Mouse (Mus musculus) monocyte, adult 59 days (primary cell): ENCODE measurements around the gene Cfap69. TPM values are rescaled to one million over a fixed set of nuclear protein-coding genes. Genes with fewer than 3 reads are reported as not detected.

Experiments
- total RNA-seq, 2 experiments: library from RNA; stranded (reverse); gene quantifications; one replicate each; pipeline ENCODE4 v1.2.4; 2023

Gene Cfap69
- not detected for total RNA-seq

DNA sequence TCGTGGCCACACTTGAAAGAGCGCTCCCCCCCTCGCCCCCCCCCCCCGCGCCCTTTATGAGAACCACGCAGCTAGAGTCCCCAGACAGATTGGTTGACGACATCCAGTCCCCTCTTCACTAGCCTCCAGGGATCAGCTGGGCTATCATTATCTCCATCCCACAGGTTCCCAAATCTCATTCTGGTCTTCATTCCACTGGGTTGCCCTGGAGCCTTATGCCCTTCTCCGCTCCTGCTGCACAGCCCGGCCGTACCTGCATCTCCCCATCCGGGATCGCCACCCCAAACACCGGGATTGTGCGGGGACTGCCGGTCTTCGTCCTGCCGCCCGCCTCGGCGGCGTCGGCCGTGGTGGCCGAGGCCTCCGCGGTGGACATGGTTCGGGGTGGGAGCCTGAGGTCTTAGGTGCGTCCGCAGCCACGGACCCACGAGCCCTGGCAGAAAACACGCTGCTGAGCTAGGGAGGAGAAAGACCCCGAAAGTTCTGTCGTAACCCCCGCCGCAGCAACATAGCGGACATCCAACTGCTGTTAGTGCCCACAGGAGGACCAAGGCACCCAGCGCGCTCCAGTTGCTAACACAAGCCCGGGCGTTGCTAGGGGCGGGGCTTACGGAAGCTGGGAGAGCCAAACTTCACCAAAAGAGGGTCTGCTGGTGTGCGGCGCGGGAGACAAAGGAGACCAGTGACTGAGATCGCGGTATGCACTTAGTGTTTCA, at the start of gene Cfap69:
Cfap69 (minus strand) TSS at position 585 of the 716 bp plus-strand sequence.

DNA sequence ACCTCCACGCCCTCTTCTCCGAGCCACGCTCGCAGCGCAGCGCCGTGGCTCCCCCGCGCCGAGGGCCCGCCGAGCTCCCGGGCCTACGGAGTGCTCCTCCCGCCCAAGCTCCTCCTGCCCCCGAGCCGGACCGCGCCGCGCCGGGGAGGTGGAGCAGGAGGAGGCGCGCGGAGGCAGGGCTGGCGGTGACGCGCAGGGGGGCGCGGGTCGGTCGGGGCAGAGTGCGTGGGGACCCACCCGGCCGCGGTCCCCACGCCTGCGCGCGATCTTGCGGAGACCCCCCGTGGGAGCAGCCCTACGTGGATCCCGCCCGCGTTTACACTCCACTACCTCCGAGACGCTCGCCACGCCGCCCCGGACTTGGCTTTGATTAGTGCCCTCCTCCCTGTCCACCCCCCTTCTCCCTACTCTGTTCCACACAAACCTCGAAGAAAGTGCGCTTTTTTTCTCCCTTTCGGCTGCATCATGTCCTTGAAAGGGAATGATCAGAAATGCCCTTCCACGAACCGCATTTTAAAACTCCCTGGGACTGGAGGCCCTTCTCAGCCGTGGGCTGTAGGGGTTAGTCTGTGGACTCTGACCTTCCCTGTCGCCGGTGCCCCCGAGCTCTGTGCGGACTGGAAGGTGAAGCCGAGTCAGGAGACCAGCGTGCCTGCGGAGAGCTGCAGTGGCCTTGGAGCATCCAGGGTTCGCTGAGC, 30.1 kb upstream of the Cfap69 start, which contains the start of gene Steap2:
Steap2 (minus strand) TSS at position 623 of the 698 bp plus-strand sequence.

DNA sequence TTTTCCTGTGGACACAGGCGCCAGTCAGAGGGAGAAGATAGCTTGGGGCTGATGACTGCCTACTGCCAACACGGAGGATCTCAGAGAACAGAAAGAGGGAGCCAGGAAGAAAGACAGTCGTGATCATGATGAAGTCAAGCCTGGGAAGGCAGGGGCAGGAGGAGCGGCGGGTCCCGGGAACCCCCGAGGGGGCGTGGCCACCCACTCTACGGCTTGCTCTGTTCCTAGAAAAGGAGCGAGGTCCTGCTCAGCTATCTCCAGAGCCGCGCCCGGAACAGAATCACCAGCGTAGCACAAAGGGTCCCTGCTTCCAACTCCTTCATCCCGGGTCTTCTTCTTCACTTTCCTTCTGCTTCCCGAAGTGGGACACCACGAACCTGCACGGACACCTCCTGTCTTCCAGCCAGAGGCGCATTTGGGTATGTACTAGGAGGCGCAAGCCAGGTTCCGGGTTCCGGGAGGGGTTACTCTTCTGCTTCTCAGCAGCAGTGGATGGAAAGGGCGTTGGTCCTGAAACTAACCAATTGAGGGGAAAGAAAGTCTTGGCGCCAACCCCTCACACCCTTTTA, 90.2 kb downstream of the Cfap69 start, which contains the start of gene Gm8773:
Gm8773 (plus strand) TSS at position 51 of the 569 bp plus-strand sequence.

DNA sequence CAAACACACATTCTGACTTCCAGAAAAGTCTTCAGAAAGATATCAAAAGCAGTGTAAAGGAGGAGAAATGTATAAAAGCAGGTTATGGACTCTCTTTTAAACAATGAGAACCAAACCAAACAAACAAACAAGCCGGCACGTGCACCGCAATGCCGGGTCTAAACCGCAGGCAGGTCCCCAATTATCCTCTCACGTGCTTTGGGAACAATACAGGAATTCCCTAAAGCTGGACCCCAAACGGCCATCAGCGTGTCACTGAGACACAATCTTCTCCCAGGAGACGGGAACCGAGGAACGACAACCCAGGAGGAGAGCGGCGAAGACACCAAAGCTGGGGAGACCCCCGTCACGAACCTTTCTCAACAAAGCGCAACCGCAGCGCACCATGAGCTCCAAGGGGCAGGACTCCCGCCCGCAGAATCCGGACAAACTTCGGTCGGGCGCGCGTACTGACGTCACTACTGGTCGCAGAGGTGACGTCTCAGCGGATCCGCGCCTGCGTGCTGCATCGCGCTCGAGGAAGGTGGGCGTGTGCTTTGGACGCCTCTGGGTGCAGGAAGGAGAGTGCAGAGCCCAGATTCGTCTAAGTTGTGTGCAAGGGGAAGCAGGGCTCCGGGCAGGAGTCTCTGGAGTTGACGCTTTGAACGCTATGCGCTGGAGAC, 104.8 kb downstream of the Cfap69 start, which contains the start of gene Gtpbp10:
Gtpbp10 (minus strand) TSS at position 460 of the 662 bp plus-strand sequence.

Other genes starting within 250 kb of the Cfap69 start
- gene Cdk14, start 243.9 kb downstream of the Cfap69 start, total RNA-seq, result 10 to 100 TPM; 57.5 to 57.9 TPM
- not detected for gene 1700015F17Rik, start 185.1 kb downstream of the Cfap69 start, total RNA-seq
- gene Cldn12, start 149.3 kb downstream of the Cfap69 start, total RNA-seq, result 1 to 10 TPM in 1 of 2 experiments, under 1 TPM in 1; 0.70 to 1.0 TPM
- 10 to 100 TPM; 13.9 to 14.9 TPM for gene Gtpbp10, start 104.7 kb downstream of the Cfap69 start, total RNA-seq
- not detected for gene Gm8773, start 90.4 kb downstream of the Cfap69 start, total RNA-seq
- gene Steap2, start 30.3 kb upstream of the Cfap69 start, total RNA-seq, result not detected
- not detected for gene Steap1, start 85.1 kb upstream of the Cfap69 start, total RNA-seq